Comparison of ENCODE assay signal across 9 mouse cellular contexts in genomic region chr17:5935680-5936079, GRCm38 (mm10). TPM values are rescaled to one million over a fixed set of nuclear protein-coding genes. Genes with fewer than 3 reads are reported as not detected.
A peak's percentile ranks its signal among the peaks of the same experiment; 100 is the strongest.
DNase-seq lines count a peak whose midpoint lies in the region; ATAC-seq and TF ChIP-seq lines count a peak whose summit lies in the region.
"Had no signal": no experiment of that assay in that cellular context is flagged by ENCODE, and none has a peak within 500 bp of the region (broad histone marks: within the 10 kb centered on the region; RNA-seq: fewer than 3 reads in every experiment).

No protein-coding gene starts in this region.

- no peak for TF ChIP-seq CTCF in lung, embryonic 14.5 days (IDR thresholded peaks at IDR 0.05; ENCODE audit: low read depth)
- TF ChIP-seq CTCF in liver, embryonic 14.5 days (IDR thresholded peaks at IDR 0.05; ENCODE audit: low read depth), result no peak

- no peak overlapping the region for H3K4me3 ChIP-seq in lung, embryonic 14.5 days (ENCODE audit: low read depth, low read length)
- H3K4me3 ChIP-seq in liver, embryonic 14.5 days (ENCODE audit: insufficient read depth in 1 of 2, low read depth in 2 of 2, low read length in 2 of 2), result no peak overlapping the region

- no peak overlapping the region for H3K4me2 ChIP-seq in lung, embryonic 14.5 days
- peak overlapping the region; percentile 62 for H3K4me2 ChIP-seq in liver, embryonic 14.5 days (ENCODE audit: low read depth)

- peaks cover 11% of the 10 kb centered on the region for H3K4me1 ChIP-seq in lung, embryonic 14.5 days (ENCODE audit: insufficient read depth)
- peaks cover 0 to 12% of the 10 kb centered on the region in 2 experiments; a peak in 2 of 4 replicates for H3K4me1 ChIP-seq in liver, embryonic 14.5 days (replicated peaks; ENCODE audit: control insufficient read depth in 2 of 2, insufficient read depth in 2 of 2, low read length in 1 of 2)

- no peak overlapping the region for H3K27ac ChIP-seq in lung, embryonic 14.5 days (ENCODE audit: low read depth)
- H3K27ac ChIP-seq in liver, embryonic 14.5 days, result no peak overlapping the region

- 0 out of 2 replicates have a peak, but pooled peaks have one; percentile 12 for ATAC-seq in lung, embryonic 14.5 days (ENCODE audit: insufficient read depth)
- no peak for ATAC-seq in liver, embryonic 14.5 days (ENCODE audit: insufficient read depth)

- 0 out of 2 replicates have a peak, but pooled peaks cover 8% of the 10 kb centered on the region for H3K36me3 ChIP-seq in lung, embryonic 14.5 days (ENCODE audit: insufficient read depth)
- no peaks in the 10 kb centered on the region for H3K36me3 ChIP-seq in liver, embryonic 14.5 days (replicated peaks; ENCODE audit: control insufficient read depth, insufficient read depth, low read depth)

- TF ChIP-seq EP300 in liver, embryonic 14.5 days (IDR thresholded peaks at IDR 0.05; ENCODE audit: low read depth), result no peak

- no peak for DNase-seq in lung, embryonic 14.5 days
- DNase-seq in lung, adult 18-20 months, result no peak
- DNase-seq in CD4-positive helper T cell, adult 2 months (ENCODE audit: low read depth, low spot score), result peak; percentile 9
- DNase-seq in NIH3T3 (ENCODE audit: low read depth), result peak; percentile 72
- DNase-seq in liver, embryonic 14.5 days (ENCODE audit: low read depth in 3 of 3, low spot score in 3 of 3), result no peak
- DNase-seq in frontal cortex, postnatal 10 days (ENCODE audit: low spot score in 2 of 2), result no peak
- DNase-seq in left cerebral cortex, adult 18-20 months (ENCODE audit: low spot score in 2 of 2), result no peak
- DNase-seq: embryo, embryonic 11 days had no signal

- 0 out of 2 replicates have a peak, but pooled peaks cover 3% of the 10 kb centered on the region for H3K27me3 ChIP-seq in lung, embryonic 14.5 days (ENCODE audit: insufficient read depth, low read length)
- peaks cover 8% of the 10 kb centered on the region for H3K27me3 ChIP-seq in liver, embryonic 14.5 days (ENCODE audit: control insufficient read depth, insufficient read depth, low read length)

- 44% methylated on average over 3 of the region's 3 CpGs for WGBS in lung, embryonic 14.5 days
- 60% methylated on average over 3 of the region's 3 CpGs for WGBS in liver, embryonic 14.5 days (ENCODE audit: insufficient replicate concordance)

- no peak overlapping the region for H3K9ac ChIP-seq in lung, embryonic 14.5 days
- H3K9ac ChIP-seq in liver, embryonic 14.5 days (replicated peaks), result no peak overlapping the region

- H3K9me3 ChIP-seq in lung, embryonic 14.5 days (ENCODE audit: low read depth, low read length), result no peaks in the 10 kb centered on the region
- no peaks in the 10 kb centered on the region for H3K9me3 ChIP-seq in liver, embryonic 14.5 days (ENCODE audit: control insufficient read depth, low read length)
- H3K9me3 ChIP-seq: G1E had no signal

RNA-seq across cellular contexts. Expression of gene Synj2, which starts 5.4 kb away (rescaled TPM):
- 3.6 TPM in 2 replicates for polyA plus RNA-seq in lung, embryonic 14.5 days (2014; fragmentation: Nextera tagmentation; extraction: Ambion mirVana)
- 1.3 and 1.9 TPM in 2 replicates for polyA plus RNA-seq in liver, embryonic 14.5 days (2012; rRNA removed)
- polyA plus RNA-seq in liver, embryonic 14.5 days (2014; fragmentation: Nextera tagmentation; extraction: Ambion mirVana), result 1.6 TPM in 2 replicates
- total RNA-seq in left cerebral cortex, adult 18-20 months (2021), result 100 to 1,000 TPM; 121 to 135 TPM

Comparison
In these comparisons a context has a peak if more than half of its experiments do, and no peak if none do; other contexts are left out.
1. DNase-seq: peak in CD4-positive helper T cell, adult 2 months (single experiment) and NIH3T3 (single experiment); none in lung, embryonic 14.5 days (single experiment), lung, adult 18-20 months (0 of 2), liver, embryonic 14.5 days (0 of 3), frontal cortex, postnatal 10 days (0 of 2) and left cerebral cortex, adult 18-20 months (0 of 2).